Mouse (Mus musculus) megakaryocyte, embryonic 14.5 days (primary cell): Measurements from ENCODE around the gene Sergef.

Experiments
- FLI1 ChIP-seq: IDR thresholded peaks from 2 replicates; pipeline ENCODE4 v1.6.1; 2012; ENCODE audit warnings: low read length, inconsistent platforms, mixed read lengths
- GATA1 ChIP-seq: IDR thresholded peaks from 3 replicates; pipeline ENCODE4 v1.6.1; 2012; ENCODE audit warnings: mixed read lengths, low read length, inconsistent platforms, borderline replicate concordance

DNA sequence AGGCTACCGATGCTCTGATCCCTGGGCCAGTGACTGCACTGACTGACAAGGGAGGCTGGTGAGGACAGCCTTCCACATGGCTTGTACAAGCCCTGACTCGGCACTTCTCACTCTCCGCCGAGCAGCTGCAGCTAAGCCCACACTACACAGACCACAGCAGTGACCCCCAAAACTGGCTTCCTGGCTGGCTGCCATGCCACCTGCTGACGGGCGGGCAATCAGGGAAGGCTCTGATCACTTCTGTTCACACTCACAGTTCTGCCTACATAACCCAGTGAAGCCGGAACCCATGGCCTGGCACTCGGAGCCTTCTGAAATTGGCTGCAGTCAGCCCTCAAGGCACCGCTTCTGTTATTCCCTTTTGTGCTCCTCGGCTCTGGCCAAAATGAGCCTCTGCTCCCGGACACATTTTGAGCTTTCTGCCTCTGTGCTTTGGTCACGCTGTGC lies 95.4 kb downstream of the Sergef start:
- TF ChIP-seq GATA1: no peak
- TF ChIP-seq FLI1: no peak
